Mouse (Mus musculus) thymus, postnatal 14 days (tissue): Measurements from ENCODE around the gene Slc7a12.

Experiments
- DNase-seq: peaks from one replicate; pipeline ENCODE4 v3.0.0; 2021

Slc7a12 gene

DNA sequence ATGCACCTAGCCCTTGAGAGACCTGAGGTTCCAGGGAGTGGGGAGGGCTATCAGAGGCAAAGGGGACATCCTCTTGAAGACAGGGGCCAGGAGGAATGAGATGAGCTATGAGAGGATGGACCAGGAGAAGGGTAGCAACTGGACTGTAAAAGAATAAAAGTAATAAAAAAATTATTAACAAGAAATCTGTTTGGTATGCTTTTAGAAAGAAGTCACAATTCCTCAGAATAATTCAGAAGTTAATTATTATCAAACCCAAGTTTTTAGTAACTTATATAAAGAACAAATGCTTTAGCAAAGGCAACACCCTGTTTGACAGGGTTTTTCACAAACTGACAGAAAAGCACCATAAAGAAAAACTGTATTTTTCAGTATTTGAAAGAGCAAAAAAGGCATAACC lies at the start of gene Slc7a12:
Gene Slc7a12, plus strand, starts transcription at position 301 of the 400 bp plus-strand sequence.
- DNase-seq: no peak

DNA sequence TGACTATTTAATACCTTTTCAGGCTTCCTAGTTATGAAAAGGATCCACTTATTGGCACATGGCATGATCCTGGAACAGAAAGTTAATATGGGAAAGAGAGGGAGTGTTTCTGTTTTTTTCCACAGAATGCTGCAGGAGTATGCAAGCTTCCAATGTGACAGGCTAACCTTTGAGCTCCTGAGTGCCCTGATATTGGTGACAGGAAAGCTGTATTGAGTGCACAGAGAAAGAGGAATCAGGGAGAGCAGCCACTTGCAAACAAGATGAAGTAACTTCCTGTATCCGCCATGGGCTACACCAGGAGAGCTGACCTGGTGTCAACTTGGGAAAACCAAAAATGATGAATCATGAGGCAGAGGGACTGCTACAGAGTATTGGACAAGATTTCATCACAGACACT lies 48.1 kb upstream of the Slc7a12 start:
- DNase-seq: no peak

DNA sequence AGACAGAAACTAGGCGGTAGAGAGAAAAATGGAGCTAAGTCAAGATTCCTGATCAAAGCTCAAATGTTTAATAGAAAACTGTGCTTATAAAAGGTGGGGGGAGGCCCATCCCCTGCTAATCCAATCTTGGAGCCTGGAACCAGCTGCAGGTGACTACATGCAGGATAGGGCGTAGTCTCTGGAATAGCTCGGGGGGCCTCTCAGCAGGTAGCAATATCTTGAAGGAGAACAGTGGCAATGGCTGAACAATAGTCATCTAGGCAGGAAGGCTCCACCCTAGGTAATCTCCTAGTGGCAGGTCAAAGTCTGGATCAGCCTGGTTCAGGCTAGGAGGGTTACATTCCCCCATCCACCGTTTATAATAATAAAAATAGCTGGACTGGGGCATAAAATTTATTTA lies 34.5 kb upstream of the Slc7a12 start:
- DNase-seq: no peak

DNA sequence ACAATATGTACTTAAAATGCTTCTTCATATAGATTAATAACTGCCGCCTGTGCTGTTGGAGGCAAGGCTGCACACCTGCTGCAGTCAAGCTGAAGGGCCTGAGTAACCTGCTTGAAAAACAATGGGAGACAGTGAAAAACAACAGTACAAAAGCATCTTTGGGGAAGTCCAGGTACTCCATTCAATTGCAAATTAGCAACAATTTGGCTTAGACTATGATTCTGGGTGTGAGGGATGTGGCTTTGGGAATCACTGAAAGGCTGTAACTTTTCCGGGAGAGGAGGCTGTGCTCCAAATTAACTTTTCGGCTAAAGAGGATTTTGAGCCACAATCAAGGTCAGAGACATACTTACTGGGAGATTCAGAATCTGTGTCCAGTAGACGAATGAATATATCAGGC lies 33.8 kb upstream of the Slc7a12 start:
- no peak for DNase-seq
